Mouse (Mus musculus): ENCODE measurements at regions not wholly inside any gene's neighbourhood (a gene's known extent, or its start where the extent isn't known, plus 50 kb on each side); places are given as distances from the start of the nearest gene placed in this dataset.

GRCm38 (mm10) chr5:43130901-43131557, 101.9 kb upstream of the Cpeb2 start:
- TF ChIP-seq MAFK (IDR thresholded peaks at IDR 0.05; ENCODE audit: insufficient read depth, low read depth, low read length) = no peak
- no peak for TF ChIP-seq ZNF384 (IDR thresholded peaks at IDR 0.05; ENCODE audit: low read depth, low read length)
- TF ChIP-seq CHD2 (IDR thresholded peaks at IDR 0.05; ENCODE audit: low read depth, low read length) = no peak

Data from ES-E14 (cell line).